Mouse (Mus musculus) ES-E14 (cell line): Measurements from ENCODE around the gene Ankfy1.

Experiments
- CHD2 ChIP-seq: IDR thresholded peaks from 2 replicates; pipeline ENCODE4 v1.6.1; 2014; ENCODE audit warnings: mild to moderate bottlenecking, low read depth, low read length, inconsistent platforms
- ZC3H11A ChIP-seq: IDR thresholded peaks from 2 replicates; pipeline ENCODE4 v1.6.1; 2012; ENCODE audit warnings: low read depth, mild to moderate bottlenecking, inconsistent platforms, low read length, borderline replicate concordance
- ZNF384 ChIP-seq: IDR thresholded peaks from 2 replicates; pipeline ENCODE4 v1.6.1; 2012; ENCODE audit warnings: low read depth, low read length, inconsistent platforms

GRCm38 (mm10) chr11:72805232-72805631 lies 115.4 kb downstream of the Ankfy1 start:
- TF ChIP-seq CHD2 (no peak), ZC3H11A (no peak), ZNF384 (no peak)
